In the genomic region with DNA sequence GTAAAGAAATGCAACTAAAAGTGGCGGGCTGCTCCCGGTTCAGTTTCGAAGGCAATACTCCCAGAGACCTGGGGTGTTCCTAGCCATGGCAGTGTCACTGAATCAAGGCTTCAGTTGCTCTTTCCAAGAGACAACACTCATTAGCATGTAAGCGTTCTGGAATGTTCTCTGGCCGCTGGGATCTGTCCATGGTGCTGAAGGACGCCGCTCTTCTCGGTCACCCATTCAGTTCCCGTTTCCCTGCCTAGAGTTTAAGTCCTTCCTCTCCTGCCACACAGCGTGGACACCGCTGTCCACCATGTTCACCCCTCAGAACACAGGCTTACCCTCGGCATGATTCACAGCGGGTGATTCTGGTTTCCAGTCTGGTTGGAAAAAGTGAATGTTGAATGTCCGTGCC, we compare ENCODE assay signal across 8 mouse cellular contexts.
DNase-seq lines count a peak whose midpoint lies in the region; ATAC-seq lines count a peak whose summit lies in the region.
"Had no signal": no experiment of that assay in that cellular context is flagged by ENCODE, and none has a peak within 500 bp of the region (broad histone marks: within the 10 kb centered on the region; RNA-seq: fewer than 3 reads in every experiment).

No protein-coding gene starts in this region.

- WGBS in intestine, embryonic 15.5 days = 49% methylated on average over 14 of the region's 14 CpGs
- 48% methylated on average over 14 of the region's 14 CpGs for WGBS in lung, embryonic 15.5 days

- H3K4me3 ChIP-seq in intestine, embryonic 15.5 days (replicated peaks) = no peak overlapping the region
- no peak overlapping the region for H3K4me3 ChIP-seq in lung, embryonic 15.5 days
- H3K4me3 ChIP-seq: erythroblast, embryonic 14.5 days had no signal

- H3K27me3 ChIP-seq in intestine, embryonic 15.5 days (replicated peaks) = no peaks in the 10 kb centered on the region
- no peaks in the 10 kb centered on the region for H3K27me3 ChIP-seq in lung, embryonic 15.5 days

- no peak overlapping the region for H3K9ac ChIP-seq in intestine, embryonic 15.5 days
- no peak overlapping the region for H3K9ac ChIP-seq in lung, embryonic 15.5 days

- no peak overlapping the region for H3K27ac ChIP-seq in intestine, embryonic 15.5 days
- no peak overlapping the region for H3K27ac ChIP-seq in lung, embryonic 15.5 days

- H3K4me1 ChIP-seq in intestine, embryonic 15.5 days (replicated peaks) = no peaks in the 10 kb centered on the region
- no peaks in the 10 kb centered on the region for H3K4me1 ChIP-seq in lung, embryonic 15.5 days

- peak; percentile 51; the same call in 1 of the 2 replicates for ATAC-seq in intestine, embryonic 15.5 days
- ATAC-seq in lung, embryonic 15.5 days (ENCODE audit: borderline replicate concordance, extremely low read depth, low FRiP score, low TSS enrichment) = peak; percentile 59; the same call in 1 of the 2 replicates

- H3K9me3 ChIP-seq in intestine, embryonic 15.5 days = no peaks in the 10 kb centered on the region
- no peaks in the 10 kb centered on the region for H3K9me3 ChIP-seq in lung, embryonic 15.5 days

- DNase-seq in 3T3-L1 (ENCODE audit: low read depth, low spot score) (peak; percentile 76), ES-CJ7 (ENCODE audit: low read depth, low spot score) (peak; percentile 60)
- DNase-seq in embryo, embryonic 11 days = peak; percentile 74
- peak; percentile 24 for DNase-seq in testis, postnatal 14 days (ENCODE audit: low spot score)
- DNase-seq in layer of hippocampus, adult 11-12 months (ENCODE audit: low spot score) = no peak

- H3K36me3 ChIP-seq in intestine, embryonic 15.5 days = no peaks in the 10 kb centered on the region
- no peaks in the 10 kb centered on the region for H3K36me3 ChIP-seq in lung, embryonic 15.5 days

- no peak overlapping the region for H3K4me2 ChIP-seq in intestine, embryonic 15.5 days (replicated peaks)
- no peak overlapping the region for H3K4me2 ChIP-seq in lung, embryonic 15.5 days
